Mouse (Mus musculus) lung, embryonic 14.5 days (tissue): ENCODE results near the gene Bhlhe41. TPM values are rescaled to one million over a fixed set of nuclear protein-coding genes. Genes with fewer than 3 reads are reported as not detected.

Source experiments
- ATAC-seq: fragments of 200-750 bp; cut with Nextera tagmentation; 2 replicates; pipeline ENCODE4 v1.8.0; 2017; ENCODE audit warnings: mild to moderate bottlenecking, moderate TSS enrichment, moderate library complexity; ENCODE audit not compliant: insufficient read depth
- DNase-seq: peaks from one replicate; pipeline ENCODE4 v3.0.0-alpha.2; 2015
- H3K27ac ChIP-seq: fragments of 300-500 bp; sonication (generic); 2 replicates; pipeline ENCODE4 v1.5.1; 2014; ENCODE audit warnings: low read depth, mild to moderate bottlenecking, moderate library complexity
- H3K27me3 ChIP-seq: fragments of 300-500 bp; sonication (generic); 2 replicates; pipeline ENCODE4 v1.6.1; 2014; ENCODE audit warnings: low read length, control low read depth; ENCODE audit not compliant: insufficient read depth
- H3K36me3 ChIP-seq: fragments of 300-500 bp; sonication (generic); 2 replicates; pipeline ENCODE4 v1.6.1; 2014; ENCODE audit warnings: control low read depth; ENCODE audit not compliant: insufficient read depth
- H3K4me1 ChIP-seq: fragments of 300-500 bp; sonication (generic); 2 replicates; pipeline ENCODE4 v1.6.1; 2014; ENCODE audit warnings: antibody characterized with exemption, control low read depth; ENCODE audit not compliant: insufficient read depth
- H3K4me2 ChIP-seq: fragments of 300-500 bp; sonication (generic); 2 replicates; pipeline ENCODE4 v1.6.1; 2014; ENCODE audit warnings: mild to moderate bottlenecking
- H3K4me3 ChIP-seq: fragments of 300-500 bp; sonication (generic); 2 replicates; pipeline ENCODE4 v1.5.1; 2014; ENCODE audit warnings: low read depth, low read length
- H3K9ac ChIP-seq: fragments of 300-500 bp; sonication (generic); 2 replicates; pipeline ENCODE4 v1.6.1; 2014
- H3K9me3 ChIP-seq: fragments of 300-500 bp; sonication (generic); 2 replicates; pipeline ENCODE4 v1.6.1; 2016; ENCODE audit warnings: low read depth, low read length, control low read depth
- CTCF ChIP-seq: IDR thresholded peaks from 2 replicates; pipeline ENCODE4 v1.5.1; 2016; ENCODE audit warnings: antibody characterized with exemption, low read depth
- WGBS: fragments of 180-500 bp; shearing (Covaris S2); extraction: QIAGEN DNeasy Blood & Tissue Kit; methylation state at CpG from one replicate; pipeline ENCODE4 v1.1.7; 2014; 5-methylcytosine and 5-hydroxymethylcytosine counted together
- polyA plus RNA-seq: library from polyadenylated mRNA; unstranded; fragments of >200 nt; fragmentation: Nextera tagmentation; extraction: Ambion mirVana; gene quantifications from 2 replicates; pipeline ENCODE4 v1.2.1, GENCODE M21; 2014

The Bhlhe41 gene
- polyA plus RNA-seq, 1 experiment from 2014 or later, result 0.53 TPM

GRCm38 (mm10) chr6:145823103-145823502 is 42.3 kb downstream of the Bhlhe41 start:
- Histone ChIP-seq H3K36me3 (peaks cover 10% of the 10 kb centered on the region; the same call in 1 of the 2 replicates), H3K27me3 (no peaks in the 10 kb centered on the region), H3K27ac (no peak overlapping the region), H3K9ac (no peak overlapping the region), H3K4me3 (no peak overlapping the region), H3K4me1 (0 out of 2 replicates have a peak, but pooled peaks cover 3% of the 10 kb centered on the region), H3K9me3 (no peaks in the 10 kb centered on the region), H3K4me2 (no peak overlapping the region)
- 55% methylated on average over 6 of the region's 6 CpGs for WGBS
- DNase-seq (peak; percentile 44), ATAC-seq (peak; percentile 83)
- TF ChIP-seq CTCF, result no peak

DNA sequence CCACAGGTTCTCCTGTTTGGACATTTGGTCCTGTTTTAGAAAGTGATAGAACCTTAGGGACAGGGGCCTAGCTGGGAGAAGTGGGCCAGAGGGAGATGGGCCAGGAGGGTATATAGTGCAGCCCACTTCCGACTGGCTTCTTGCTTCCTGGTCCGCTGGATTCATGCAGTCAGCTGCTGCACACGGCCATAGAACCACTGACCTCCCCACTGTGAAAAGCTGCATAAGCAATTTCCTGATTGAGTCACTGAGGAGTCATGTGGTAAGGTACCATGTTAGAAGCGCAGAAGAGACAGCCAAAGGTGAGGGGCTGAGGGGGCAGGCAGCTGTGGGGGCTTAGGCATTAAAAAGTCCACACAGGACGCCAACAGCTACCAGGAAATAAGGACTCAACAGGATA is 43.1 kb downstream of the Bhlhe41 start:
- ATAC-seq (no peak), DNase-seq (no peak)
- no peak overlapping the region for H3K4me2 ChIP-seq
- H3K36me3 ChIP-seq, result peaks cover 18% of the 10 kb centered on the region
- H3K9ac ChIP-seq, result no peak overlapping the region
- H3K9me3 ChIP-seq, result no peaks in the 10 kb centered on the region
- no peak overlapping the region for H3K4me3 ChIP-seq
- H3K27me3 ChIP-seq, result no peaks in the 10 kb centered on the region
- H3K27ac ChIP-seq, result no peak overlapping the region
- WGBS, result 72% methylated on average over 5 of the region's 5 CpGs
- no peak for TF ChIP-seq CTCF
- H3K4me1 ChIP-seq, result 0 out of 2 replicates have a peak, but pooled peaks cover 3% of the 10 kb centered on the region

DNA sequence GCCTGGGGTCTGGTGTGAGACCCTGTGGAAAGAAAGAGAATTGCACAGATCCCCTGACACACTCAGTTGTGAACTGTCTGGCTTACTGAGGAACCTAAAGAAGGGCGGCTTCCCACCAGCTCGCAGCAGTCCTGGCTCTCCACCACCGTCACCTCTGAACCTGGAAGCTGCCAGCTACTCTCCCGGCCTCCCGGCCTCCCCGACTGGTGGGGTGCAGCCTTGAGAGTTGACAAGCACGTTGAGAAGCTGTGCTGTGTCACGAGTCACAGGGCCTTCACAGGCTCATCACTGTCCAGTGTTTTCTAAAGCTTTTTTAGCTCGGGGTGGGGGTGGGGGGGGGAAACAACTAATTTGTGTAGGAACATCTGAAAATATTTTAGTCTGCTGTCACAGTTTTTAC is 46.2 kb downstream of the Bhlhe41 start:
- TF ChIP-seq CTCF, result no peak
- 79% methylated on average over 9 of the region's 9 CpGs for WGBS
- Histone ChIP-seq H3K4me1 (0 out of 2 replicates have a peak, but pooled peaks cover 3% of the 10 kb centered on the region), H3K27me3 (no peaks in the 10 kb centered on the region), H3K36me3 (peaks cover 37% of the 10 kb centered on the region), H3K4me3 (no peak overlapping the region), H3K4me2 (no peak overlapping the region), H3K27ac (no peak overlapping the region), H3K9me3 (no peaks in the 10 kb centered on the region), H3K9ac (no peak overlapping the region)
- ATAC-seq (no peak), DNase-seq (no peak)

GRCm38 (mm10) chr6:145815200-145815599 is 50.2 kb downstream of the Bhlhe41 start:
- 37% methylated on average over 15 of the region's 15 CpGs for WGBS
- Histone ChIP-seq H3K27me3 (no peaks in the 10 kb centered on the region), H3K36me3 (peaks cover 63% of the 10 kb centered on the region), H3K9ac (no peak overlapping the region), H3K27ac (no peak overlapping the region), H3K4me1 (no peaks in the 10 kb centered on the region), H3K4me3 (no peak overlapping the region), H3K9me3 (no peaks in the 10 kb centered on the region), H3K4me2 (no peak overlapping the region)
- peak; percentile 43 for DNase-seq
- ATAC-seq, result no peak
- TF ChIP-seq CTCF, result peak; percentile 52

DNA sequence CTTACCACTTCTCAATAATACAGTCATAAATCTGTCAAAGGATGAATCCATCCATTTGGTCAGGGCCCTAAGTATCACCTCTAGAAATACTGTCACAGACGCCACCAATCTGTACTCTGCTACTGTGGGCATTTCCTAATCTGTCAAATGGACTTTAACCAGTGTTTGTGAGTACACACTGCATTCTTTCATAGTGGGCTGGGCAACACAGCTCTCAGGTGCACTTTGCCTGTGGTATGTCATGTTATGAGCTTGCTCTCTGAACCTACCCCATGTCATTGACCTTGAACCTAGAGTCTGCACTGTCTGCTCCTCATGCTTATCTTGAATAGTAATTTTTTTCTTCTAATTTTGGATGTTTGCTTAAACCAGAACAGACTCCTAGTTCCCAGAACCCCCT is 54.2 kb downstream of the Bhlhe41 start:
- Histone ChIP-seq H3K9ac (no peak overlapping the region), H3K27me3 (no peaks in the 10 kb centered on the region), H3K4me2 (no peak overlapping the region), H3K9me3 (no peaks in the 10 kb centered on the region), H3K4me1 (no peaks in the 10 kb centered on the region), H3K27ac (no peak overlapping the region), H3K36me3 (peaks cover 50% of the 10 kb centered on the region), H3K4me3 (no peak overlapping the region)
- no peak for DNase-seq
- no peak for TF ChIP-seq CTCF
- ATAC-seq, result no peak
- WGBS, result 82% methylated on average over 1 of the region's 1 CpGs

GRCm38 (mm10) chr6:145810015-145810414 is 55.3 kb downstream of the Bhlhe41 start:
- no peak for TF ChIP-seq CTCF
- 86% methylated on average over 6 of the region's 6 CpGs for WGBS
- H3K36me3 ChIP-seq, result peaks cover 41% of the 10 kb centered on the region
- H3K4me2 ChIP-seq, result no peak overlapping the region
- DNase-seq (no peak), ATAC-seq (no peak)
- no peak overlapping the region for H3K27ac ChIP-seq
- H3K9me3 ChIP-seq, result no peaks in the 10 kb centered on the region
- no peak overlapping the region for H3K4me3 ChIP-seq
- H3K4me1 ChIP-seq, result no peaks in the 10 kb centered on the region
- no peaks in the 10 kb centered on the region for H3K27me3 ChIP-seq
- no peak overlapping the region for H3K9ac ChIP-seq

DNA sequence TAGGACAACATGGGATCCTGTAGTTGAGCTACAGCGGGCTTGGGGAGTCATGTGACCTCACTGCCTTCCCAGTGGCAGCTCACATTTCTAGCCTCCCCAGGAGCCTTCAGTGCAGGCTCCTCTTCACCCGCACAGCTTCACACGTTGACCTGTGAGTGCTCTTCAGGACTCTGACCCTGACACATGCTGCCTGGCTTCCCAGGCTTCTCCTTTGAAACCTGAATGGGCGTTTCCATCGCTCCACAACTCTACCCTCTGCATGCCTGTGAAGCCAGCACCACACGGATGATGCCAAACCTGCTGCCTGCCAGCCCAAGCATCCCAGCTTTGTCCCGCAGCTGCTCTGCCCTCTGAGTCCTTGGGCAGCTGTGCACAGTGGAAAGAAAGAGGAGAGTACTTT is 55.8 kb downstream of the Bhlhe41 start:
- Histone ChIP-seq H3K27ac (no peak overlapping the region), H3K4me3 (no peak overlapping the region), H3K27me3 (no peaks in the 10 kb centered on the region), H3K9me3 (no peaks in the 10 kb centered on the region), H3K36me3 (peaks cover 37% of the 10 kb centered on the region), H3K9ac (no peak overlapping the region), H3K4me2 (no peak overlapping the region), H3K4me1 (no peaks in the 10 kb centered on the region)
- WGBS, result 69% methylated on average over 7 of the region's 7 CpGs
- TF ChIP-seq CTCF, result no peak
- DNase-seq, result no peak
- no peak for ATAC-seq

Other genes starting within 250 kb of the Bhlhe41 start
- not detected in 2 replicates for gene Tuba3b, start 249.8 kb downstream of the Bhlhe41 start, polyA plus RNA-seq
- 11.7 and 11.8 TPM in 2 replicates for gene Rassf8, start 118.8 kb downstream of the Bhlhe41 start, polyA plus RNA-seq
- 7.4 and 8.2 TPM in 2 replicates for gene Sspn, start 66.1 kb upstream of the Bhlhe41 start, polyA plus RNA-seq